Mouse (Mus musculus): Measurements from ENCODE around the gene Hcar2.

DNA sequence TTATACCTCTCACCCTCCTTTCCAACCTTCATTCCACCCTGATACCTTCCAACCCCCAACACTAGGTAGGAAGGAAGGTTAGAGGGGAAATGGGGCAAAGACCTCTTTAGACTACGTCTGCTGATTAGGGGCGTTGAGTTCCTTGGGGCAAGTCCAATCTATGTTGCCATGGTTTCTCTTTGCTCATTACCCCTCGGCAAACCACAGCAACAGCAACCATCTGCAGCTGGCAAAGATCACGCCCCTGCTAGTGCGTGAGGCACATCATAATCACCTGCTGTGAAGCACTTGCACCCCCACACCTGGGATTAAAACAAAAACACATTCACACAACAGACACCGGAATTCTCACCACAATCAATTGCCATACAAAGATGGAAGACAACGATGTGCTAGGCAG, 42.6 kb downstream of the Hcar2 start:
- TF ChIP-seq POLR2A (IDR thresholded peaks at IDR 0.05; ENCODE audit: borderline replicate concordance, extremely low read depth, insufficient read depth, insufficient read length, poor library complexity, severe bottlenecking): no peak
- TF ChIP-seq CTCF (IDR thresholded peaks at IDR 0.05; ENCODE audit: borderline replicate concordance, extremely low read depth, insufficient read depth, insufficient read length): no peak
